Mouse (Mus musculus) heart, embryonic 16.5 days (tissue): ENCODE data around the gene Epha2. TPM values are rescaled to one million over a fixed set of nuclear protein-coding genes. Genes with fewer than 3 reads are reported as not detected.

Source experiments
- ATAC-seq: fragments of 200-750 bp; cut with Nextera tagmentation; replicated peaks from 2 replicates; pipeline ENCODE4 v1.8.0; 2017; ENCODE audit warnings: moderate number of reproducible peaks; ENCODE audit not compliant: insufficient read depth, low FRiP score; ENCODE audit errors: extremely low read depth
- H3K27ac ChIP-seq: fragments of 300-500 bp; sonication (generic); 2 replicates; pipeline ENCODE4 v1.5.1; 2014; ENCODE audit warnings: mild to moderate bottlenecking, low read length, control low read depth, moderate library complexity
- H3K27me3 ChIP-seq: fragments of 300-500 bp; sonication (generic); 2 replicates; pipeline ENCODE4 v1.6.1; 2014; ENCODE audit warnings: low read length, mixed read lengths; ENCODE audit not compliant: control insufficient read depth, insufficient read depth
- H3K36me3 ChIP-seq: fragments of 300-500 bp; sonication (generic); 2 replicates; pipeline ENCODE4 v1.6.1; 2014; ENCODE audit not compliant: control insufficient read depth, insufficient read depth
- H3K4me1 ChIP-seq: fragments of 300-500 bp; sonication (generic); 2 replicates; pipeline ENCODE4 v1.6.1; 2014; ENCODE audit warnings: low read length, mixed read lengths; ENCODE audit not compliant: control insufficient read depth, insufficient read depth
- H3K4me2 ChIP-seq: fragments of 300-500 bp; sonication (generic); 2 replicates; pipeline ENCODE4 v1.6.1; 2014; ENCODE audit warnings: low read depth, mild to moderate bottlenecking, control low read depth, low read length
- H3K4me3 ChIP-seq: fragments of 300-500 bp; sonication (generic); 2 replicates; pipeline ENCODE4 v1.5.1; 2014; ENCODE audit warnings: mild to moderate bottlenecking, control low read depth, low read length
- H3K9ac ChIP-seq: fragments of 300-500 bp; sonication (generic); 2 replicates; pipeline ENCODE4 v1.6.1; 2014; ENCODE audit warnings: low read length, control low read depth
- H3K9me3 ChIP-seq: fragments of 300-500 bp; sonication (generic); replicated peaks from 2 replicates; pipeline ENCODE4 v1.6.1; 2016; ENCODE audit warnings: low read length; ENCODE audit not compliant: control insufficient read depth
- WGBS: fragments of 180-500 bp; shearing (Covaris S2); extraction: QIAGEN DNeasy Blood & Tissue Kit; methylation state at CpG from one replicate; pipeline ENCODE4 v1.1.7; 2014; 5-methylcytosine and 5-hydroxymethylcytosine counted together
- polyA plus RNA-seq: library from polyadenylated mRNA; unstranded; fragments of >200 nt; fragmentation: Nextera tagmentation; extraction: Ambion mirVana; gene quantifications from 2 replicates; pipeline ENCODE4 v1.2.1, GENCODE M21; 2015

Gene Epha2
- 3.1 and 3.9 TPM in 2 replicates for polyA plus RNA-seq

DNA sequence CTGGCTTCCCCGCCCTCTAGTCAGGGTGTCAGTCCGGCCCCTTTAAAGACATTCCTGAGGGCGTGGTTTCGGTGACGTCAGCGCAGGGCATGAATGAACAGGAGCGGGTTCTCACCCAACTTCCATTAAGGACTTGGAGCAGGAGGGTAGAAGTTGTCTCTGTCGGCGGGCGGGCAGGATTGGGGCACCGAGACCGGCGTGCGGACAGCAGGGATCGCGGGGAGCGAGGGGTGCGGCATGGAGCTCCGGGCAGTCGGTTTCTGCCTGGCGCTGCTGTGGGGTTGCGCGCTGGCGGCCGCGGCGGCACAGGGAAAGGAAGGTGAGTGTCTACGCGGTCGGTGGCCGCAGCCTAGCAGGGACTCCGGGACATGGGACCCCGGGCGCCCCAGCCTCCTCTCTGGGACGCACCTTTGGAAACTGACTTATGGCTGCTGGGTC, at the start of gene Epha2:
Epha2 (plus strand) TSS at position 125 of the 438 bp plus-strand sequence.
- H3K36me3 ChIP-seq, result no peaks in the 10 kb centered on the region
- under 1% methylated on average over 34 of the region's 35 CpGs for WGBS
- H3K27ac ChIP-seq, result peak within 1 kb of the TSS; percentile 63
- H3K9ac ChIP-seq, result peak within 1 kb of the TSS; percentile 85
- peak within 1 kb of the TSS; percentile 81 for H3K4me3 ChIP-seq
- H3K4me1 ChIP-seq, result peaks cover 21% of the 10 kb centered on the region
- H3K9me3 ChIP-seq, result no peaks in the 10 kb centered on the region
- H3K27me3 ChIP-seq, result peaks cover 21% of the 10 kb centered on the region
- ATAC-seq, result peak; percentile 79
- H3K4me2 ChIP-seq, result peak within 1 kb of the TSS; percentile 91

DNA sequence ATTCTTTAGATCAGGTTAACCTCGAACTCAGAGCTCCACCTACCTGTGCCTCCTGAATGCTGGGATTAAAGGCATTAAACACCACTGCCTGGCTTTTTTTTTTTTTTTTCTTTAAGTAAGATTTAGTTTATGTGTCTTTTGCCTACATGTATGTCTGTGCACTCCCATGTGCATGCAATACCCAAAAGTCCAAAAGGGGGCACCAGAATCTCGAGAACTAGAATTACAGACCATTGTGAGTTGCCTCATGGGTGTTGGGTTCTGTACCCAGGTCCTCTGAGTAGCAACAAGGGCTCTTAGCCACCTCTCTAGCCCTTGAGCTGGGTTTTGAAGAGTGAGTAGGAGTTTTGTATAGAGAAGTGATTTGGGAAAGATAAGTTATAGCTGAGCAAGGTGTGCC, 48.4 kb upstream of the Epha2 start:
- Histone ChIP-seq H3K9ac (no peak overlapping the region), H3K9me3 (0 out of 2 replicates have a peak, but pooled peaks cover 3% of the 10 kb centered on the region), H3K36me3 (no peaks in the 10 kb centered on the region), H3K27ac (no peak overlapping the region), H3K4me3 (no peak overlapping the region), H3K4me1 (peaks cover 6% of the 10 kb centered on the region; the same call in 1 of the 2 replicates), H3K4me2 (no peak overlapping the region), H3K27me3 (peaks cover 28% of the 10 kb centered on the region)
- ATAC-seq, result no peak
- WGBS, result 71% methylated on average over 2 of the region's 2 CpGs

DNA sequence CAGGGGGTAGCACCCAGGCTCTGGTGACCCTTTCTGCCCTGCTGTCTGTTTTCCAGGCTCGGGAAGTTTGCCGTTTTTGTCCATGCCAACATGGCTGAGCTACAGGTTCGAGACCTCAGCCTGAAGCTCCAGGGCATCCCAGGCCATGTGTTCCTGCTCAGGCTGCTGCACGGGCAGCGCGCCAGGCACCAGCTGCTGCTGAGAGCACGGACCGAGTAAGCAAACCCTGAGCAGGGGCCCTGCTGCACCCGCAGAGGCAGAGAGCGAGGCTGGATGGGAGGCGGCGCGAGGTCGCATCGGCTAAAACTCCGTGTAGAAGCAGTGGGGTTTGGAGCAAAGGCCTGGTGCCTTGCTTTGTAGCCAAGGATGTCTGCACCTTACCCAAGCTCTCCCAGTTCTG, 46.8 kb upstream of the Epha2 start:
- H3K27ac ChIP-seq, result no peak overlapping the region
- H3K9ac ChIP-seq, result no peak overlapping the region
- no peak overlapping the region for H3K4me2 ChIP-seq
- H3K27me3 ChIP-seq, result peaks cover 13% of the 10 kb centered on the region
- 0 out of 2 replicates have a peak, but pooled peaks cover 3% of the 10 kb centered on the region for H3K9me3 ChIP-seq
- H3K36me3 ChIP-seq, result no peaks in the 10 kb centered on the region
- 74% methylated on average over 16 of the region's 16 CpGs for WGBS
- no peak overlapping the region for H3K4me3 ChIP-seq
- no peak for ATAC-seq
- no peaks in the 10 kb centered on the region for H3K4me1 ChIP-seq

DNA sequence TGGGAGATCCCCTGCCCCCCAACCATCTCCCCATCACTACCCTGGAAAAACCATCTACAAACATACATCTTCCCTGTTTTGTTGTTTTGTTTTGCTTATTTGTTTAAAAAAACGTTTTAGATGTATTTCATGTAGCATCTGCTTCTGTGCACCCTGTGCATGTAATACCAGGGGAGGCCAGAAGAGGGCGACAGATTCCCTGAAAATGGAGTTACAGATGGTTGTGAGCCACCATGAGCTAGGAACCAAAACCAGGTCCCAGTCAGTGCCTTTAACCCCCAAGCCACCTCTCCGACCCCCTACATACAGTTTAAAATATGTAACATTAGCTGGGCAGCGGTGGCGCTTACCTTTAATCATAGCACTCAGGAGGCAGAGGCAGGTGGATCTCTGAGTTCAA, 43.6 kb upstream of the Epha2 start:
- H3K27me3 ChIP-seq, result no peaks in the 10 kb centered on the region; the same call in 1 of the 2 replicates
- H3K27ac ChIP-seq, result no peak overlapping the region
- no peak for ATAC-seq
- H3K4me1 ChIP-seq, result no peaks in the 10 kb centered on the region
- no peak overlapping the region for H3K9ac ChIP-seq
- H3K36me3 ChIP-seq, result no peaks in the 10 kb centered on the region
- H3K4me2 ChIP-seq, result no peak overlapping the region
- no peak overlapping the region for H3K4me3 ChIP-seq
- 0 out of 2 replicates have a peak, but pooled peaks cover 6% of the 10 kb centered on the region for H3K9me3 ChIP-seq
- 68% methylated on average over 5 of the region's 5 CpGs for WGBS

DNA sequence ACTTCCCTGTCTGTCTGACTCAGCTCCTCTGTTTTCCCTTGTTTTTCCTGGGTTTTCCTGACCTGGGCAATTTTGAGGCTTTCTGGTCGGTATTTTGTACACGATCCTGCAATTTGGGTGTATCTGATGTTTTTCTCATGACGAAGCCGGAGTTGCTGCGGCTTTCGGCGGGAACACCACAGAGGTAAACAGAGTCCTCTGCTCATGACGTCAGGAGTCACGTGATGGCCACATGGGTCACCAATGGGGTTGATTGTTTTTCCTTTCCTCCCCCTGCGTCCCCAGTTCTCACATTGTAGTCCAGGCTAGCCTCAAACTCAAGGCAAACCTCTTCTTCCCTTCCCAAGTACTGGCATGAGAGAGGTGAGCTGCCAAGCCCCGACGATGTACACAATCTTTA, 41.6 kb upstream of the Epha2 start:
- H3K27me3 ChIP-seq, result no peaks in the 10 kb centered on the region; the same call in 1 of the 2 replicates
- no peak for ATAC-seq
- no peaks in the 10 kb centered on the region for H3K4me1 ChIP-seq
- WGBS, result 73% methylated on average over 12 of the region's 12 CpGs
- H3K9ac ChIP-seq, result no peak overlapping the region
- no peaks in the 10 kb centered on the region for H3K36me3 ChIP-seq
- H3K4me2 ChIP-seq, result no peak overlapping the region; the same call in 1 of the 2 replicates
- no peak overlapping the region for H3K4me3 ChIP-seq
- H3K27ac ChIP-seq, result no peak overlapping the region
- 0 out of 2 replicates have a peak, but pooled peaks cover 6% of the 10 kb centered on the region for H3K9me3 ChIP-seq

DNA sequence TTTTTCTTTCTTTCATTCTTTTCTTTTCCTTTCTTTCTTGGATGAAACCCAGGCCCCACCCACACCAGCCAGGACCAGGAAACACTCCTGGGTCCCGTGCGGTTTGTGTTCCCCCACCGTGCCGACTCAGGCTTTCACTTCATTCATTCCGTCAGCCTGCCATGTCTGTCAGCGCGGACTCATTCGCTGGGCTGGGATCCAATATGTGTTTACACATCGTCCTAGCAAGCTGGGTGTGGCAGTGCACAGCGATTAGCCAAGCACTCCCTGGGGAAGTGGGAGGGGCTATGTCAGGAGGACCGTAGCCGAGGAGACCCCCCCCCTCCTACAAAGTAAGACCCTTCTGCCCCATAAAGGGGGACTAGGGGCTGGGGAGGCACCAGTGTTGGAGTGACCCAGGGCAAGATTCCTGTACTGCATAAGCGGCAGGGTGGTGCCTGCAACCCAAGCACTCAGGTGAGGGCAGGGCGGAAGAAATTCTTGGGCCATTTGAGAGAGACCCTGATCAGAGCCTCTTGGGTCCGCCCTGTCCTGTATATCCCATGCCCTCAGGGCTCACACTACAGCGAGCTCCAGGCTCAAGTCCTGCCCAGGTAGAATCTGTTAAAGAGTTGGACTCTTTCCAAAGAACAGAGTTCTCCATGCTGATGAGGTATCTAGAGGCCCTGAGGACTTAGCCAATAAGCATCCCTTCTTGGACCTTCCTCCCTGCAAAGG, 40.9 kb upstream of the Epha2 start:
- Histone ChIP-seq H3K9me3 (0 out of 2 replicates have a peak, but pooled peaks cover 6% of the 10 kb centered on the region), H3K36me3 (no peaks in the 10 kb centered on the region), H3K27ac (no peak overlapping the region), H3K4me2 (peak overlapping the region; percentile 52), H3K9ac (no peak overlapping the region), H3K4me3 (peak overlapping the region; percentile 31), H3K4me1 (no peaks in the 10 kb centered on the region), H3K27me3 (no peaks in the 10 kb centered on the region; the same call in 1 of the 2 replicates)
- no peak; the same call in 1 of the 2 replicates for ATAC-seq
- WGBS, result 31% methylated on average over 16 of the region's 16 CpGs

DNA sequence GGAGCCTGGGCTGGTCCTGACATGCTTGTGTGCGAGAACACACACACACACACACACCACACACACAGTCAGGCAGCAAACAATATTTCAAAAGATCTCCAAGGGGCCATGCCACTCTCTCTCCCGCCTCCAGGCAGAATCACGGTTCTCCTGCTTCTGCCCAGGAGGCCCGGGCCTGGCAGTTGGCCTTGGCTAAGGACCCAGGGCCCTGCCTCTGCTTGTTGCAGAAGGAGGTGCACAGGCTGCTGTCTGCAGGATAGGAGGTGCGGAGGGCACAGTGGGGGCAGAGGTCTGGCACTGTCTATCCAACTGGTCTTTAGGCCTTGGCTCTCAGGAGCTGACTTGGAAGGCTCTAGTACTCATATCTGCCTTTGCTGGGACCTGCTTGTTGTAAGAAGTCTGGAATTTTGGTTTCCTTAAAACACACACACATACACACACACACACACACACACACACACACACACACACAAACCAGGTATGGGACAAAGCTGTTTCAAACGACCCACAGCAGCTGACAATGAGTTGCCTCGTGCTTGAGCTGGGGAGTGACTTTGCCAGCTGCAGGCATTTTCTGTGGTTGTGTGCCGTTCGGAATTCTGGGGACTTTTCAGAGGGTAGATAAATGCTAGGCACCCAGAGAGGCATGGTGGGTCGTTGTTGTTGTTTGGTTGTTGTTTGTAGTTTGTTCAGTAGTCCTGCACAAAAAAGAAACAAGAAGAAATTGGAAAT, 38.0 kb upstream of the Epha2 start:
- Histone ChIP-seq H3K9me3 (peaks cover 7% of the 10 kb centered on the region; the same call in 1 of the 2 replicates), H3K4me2 (no peak overlapping the region), H3K27ac (no peak overlapping the region), H3K4me3 (no peak overlapping the region), H3K36me3 (no peaks in the 10 kb centered on the region), H3K4me1 (no peaks in the 10 kb centered on the region), H3K9ac (no peak overlapping the region), H3K27me3 (no peaks in the 10 kb centered on the region; the same call in 1 of the 2 replicates)
- ATAC-seq, result no peak
- 70% methylated on average over 10 of the region's 10 CpGs for WGBS

DNA sequence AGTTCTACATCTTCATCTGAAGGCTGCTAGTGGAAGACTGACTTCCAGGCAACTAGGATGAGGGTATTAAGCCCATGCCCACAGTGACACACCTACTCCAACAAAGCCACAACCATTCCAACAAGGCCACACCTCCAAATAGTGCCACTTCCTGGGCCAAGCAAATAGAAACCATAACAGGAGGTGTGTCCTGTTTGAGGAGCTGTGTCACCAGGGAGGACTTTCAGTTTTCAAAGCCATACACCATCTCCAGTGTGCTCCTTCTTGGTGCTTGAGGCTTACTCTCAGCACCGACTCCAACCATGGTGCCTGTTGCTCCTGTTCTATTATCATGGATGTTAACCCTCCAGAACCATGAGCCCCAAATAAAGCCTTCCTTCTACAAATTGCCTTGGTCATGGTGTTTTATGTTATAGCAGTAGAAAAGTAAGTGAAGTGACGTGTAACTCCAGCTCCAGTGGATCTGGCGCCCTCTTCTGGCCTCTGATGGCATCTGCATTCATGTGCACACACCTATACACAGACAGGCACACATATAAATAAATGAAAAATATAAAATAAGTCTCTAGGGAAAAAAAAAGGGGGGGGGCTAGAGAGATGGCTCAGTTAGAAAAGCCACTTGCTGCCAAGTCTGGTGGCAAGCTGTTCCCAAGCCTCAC, 34.9 kb upstream of the Epha2 start:
- Histone ChIP-seq H3K4me3 (no peak overlapping the region), H3K4me1 (no peaks in the 10 kb centered on the region), H3K4me2 (no peak overlapping the region), H3K9ac (no peak overlapping the region), H3K9me3 (peaks cover 7% of the 10 kb centered on the region; the same call in 1 of the 2 replicates), H3K36me3 (no peaks in the 10 kb centered on the region), H3K27me3 (no peaks in the 10 kb centered on the region), H3K27ac (no peak overlapping the region)
- no peak for ATAC-seq
- WGBS, result 82% methylated on average over 3 of the region's 3 CpGs
